Mouse (Mus musculus) liver, embryonic 14.5 days (tissue): ENCODE data around the gene Olfr1136.

Experiments used
- CTCF ChIP-seq: IDR thresholded peaks from 2 replicates; pipeline ENCODE4 v1.5.1; 2016; ENCODE audit warnings: antibody characterized with exemption, low read depth, control low read depth
- EP300 ChIP-seq: IDR thresholded peaks from 2 replicates; pipeline ENCODE4 v1.6.1; 2016; ENCODE audit warnings: antibody characterized with exemption, low read depth

DNA sequence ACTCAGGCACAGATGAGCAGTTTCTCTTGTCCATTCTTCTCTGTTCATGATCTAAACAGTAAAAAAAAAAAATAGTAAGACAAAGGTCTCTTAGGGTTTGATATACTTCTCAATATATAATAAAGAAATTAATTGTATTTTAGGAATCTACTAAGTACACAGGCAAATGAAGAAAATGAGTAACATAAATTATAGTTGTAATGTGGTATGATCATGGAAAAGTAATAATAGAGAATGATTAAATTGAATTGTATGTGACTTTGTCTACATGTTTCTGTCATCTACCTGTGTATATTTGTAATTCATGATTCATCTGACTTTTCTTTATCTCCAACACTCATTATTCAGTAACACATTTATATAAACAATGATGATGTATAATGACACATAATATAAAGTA, at the start of gene Olfr1136:
- TF ChIP-seq CTCF (no peak), EP300 (no peak)
